Mouse (Mus musculus): ENCODE measurements around the gene D1Pas1. TPM values are rescaled to one million over a fixed set of nuclear protein-coding genes. Genes with fewer than 3 reads are reported as not detected.

D1Pas1 gene
- polyA plus RNA-seq, 1 experiment from 2014 or later: 0.11 TPM

- H3K27me3 ChIP-seq (replicated peaks; ENCODE audit: control insufficient read depth, insufficient read depth, low read length): no peaks in the 10 kb centered on the region
- H3K4me1 ChIP-seq (replicated peaks; ENCODE audit: control insufficient read depth, insufficient read depth, low read length): no peaks in the 10 kb centered on the region
- H3K27ac ChIP-seq (ENCODE audit: low read depth, low read length): no peak overlapping the region
- 50% methylated on average over 4 of the region's 4 CpGs for WGBS
- H3K36me3 ChIP-seq (ENCODE audit: control insufficient read depth, insufficient read depth, low read length): no peaks in the 10 kb centered on the region
- ATAC-seq (replicated peaks; ENCODE audit: low FRiP score): no peak
- H3K4me3 ChIP-seq (ENCODE audit: low read depth, low read length): no peak overlapping the region
- H3K9me3 ChIP-seq (ENCODE audit: control insufficient read depth, low read length): no peaks in the 10 kb centered on the region
- DNase-seq (ENCODE audit: low spot score): no peak
- no peak overlapping the region for H3K9ac ChIP-seq (ENCODE audit: low read depth, low read length)
- no peak overlapping the region for H3K4me2 ChIP-seq
Observed at GRCm38 (mm10) chr1:187016116-187016515, 48.9 kb downstream of the D1Pas1 start.

GRCm38 (mm10) chr1:187020011-187020410 is 52.8 kb downstream of the D1Pas1 start:
- DNase-seq (ENCODE audit: low spot score) (no peak), ATAC-seq (replicated peaks; ENCODE audit: low FRiP score) (no peak)
- Histone ChIP-seq H3K4me1 (replicated peaks; ENCODE audit: control insufficient read depth, insufficient read depth, low read length) (no peaks in the 10 kb centered on the region), H3K9ac (ENCODE audit: low read depth, low read length) (no peak overlapping the region), H3K4me2 (no peak overlapping the region), H3K27ac (ENCODE audit: low read depth, low read length) (no peak overlapping the region), H3K4me3 (ENCODE audit: low read depth, low read length) (no peak overlapping the region), H3K36me3 (ENCODE audit: control insufficient read depth, insufficient read depth, low read length) (no peaks in the 10 kb centered on the region), H3K27me3 (replicated peaks; ENCODE audit: control insufficient read depth, insufficient read depth, low read length) (no peaks in the 10 kb centered on the region), H3K9me3 (ENCODE audit: control insufficient read depth, low read length) (no peaks in the 10 kb centered on the region)
- 80% methylated on average over 7 of the region's 7 CpGs for WGBS

Other genes starting within 250 kb of the D1Pas1 start
- gene Rrp15, start 218.1 kb upstream of the D1Pas1 start, polyA plus RNA-seq (2014; fragmentation: Nextera tagmentation; extraction: Ambion mirVana): 100 and 110 TPM in 2 replicates
- gene Spata17, start 248.0 kb downstream of the D1Pas1 start, polyA plus RNA-seq (2014; fragmentation: Nextera tagmentation; extraction: Ambion mirVana): 0.59 and 0.62 TPM in 2 replicates
- gene Gpatch2, start 248.1 kb downstream of the D1Pas1 start, polyA plus RNA-seq (2014; fragmentation: Nextera tagmentation; extraction: Ambion mirVana): 15.2 and 15.3 TPM in 2 replicates

Measured in liver, embryonic 11.5 days (tissue).